Mouse (Mus musculus): ENCODE measurements around the gene Tle3. TPM values are rescaled to one million over a fixed set of nuclear protein-coding genes. Genes with fewer than 3 reads are reported as not detected.

The Tle3 gene
- polyA plus RNA-seq, 1 experiment from 2014 or later, result 31.4 TPM

DNA sequence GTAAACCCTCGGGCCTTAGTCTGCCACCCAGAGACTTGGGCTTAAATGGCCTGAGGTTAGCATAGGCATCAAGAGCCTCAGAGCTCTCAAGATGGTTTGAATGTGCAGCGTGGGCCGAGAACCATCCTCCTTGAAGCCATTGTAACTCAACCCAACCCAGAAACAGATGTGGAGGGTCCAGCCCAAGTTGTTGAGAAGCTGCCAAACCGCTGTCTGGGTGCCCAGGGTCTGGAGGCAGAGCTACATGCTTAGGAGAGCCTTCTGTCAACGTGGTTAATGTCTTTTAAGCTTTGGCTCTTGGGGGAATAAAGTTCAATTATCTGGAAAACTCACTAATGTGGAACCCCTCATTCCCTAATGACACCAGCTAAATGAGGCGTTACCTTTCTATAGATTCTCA is 29.9 kb upstream of the Tle3 start:
- no peak for DNase-seq (ENCODE audit: low spot score)
- ATAC-seq (replicated peaks; ENCODE audit: insufficient number of reproducible peaks, low FRiP score, low TSS enrichment, low read depth), result no peak
- Histone ChIP-seq H3K4me3 (ENCODE audit: low read depth, low read length) (no peak overlapping the region), H3K4me1 (ENCODE audit: control insufficient read depth, insufficient read depth, low read length) (peaks cover 2% of the 10 kb centered on the region; the same call in 1 of the 2 replicates), H3K9ac (replicated peaks; ENCODE audit: low read length) (no peak overlapping the region), H3K36me3 (replicated peaks; ENCODE audit: control insufficient read depth, insufficient read depth, low read depth, low read length) (no peaks in the 10 kb centered on the region), H3K9me3 (replicated peaks; ENCODE audit: control insufficient read depth, low read length) (no peaks in the 10 kb centered on the region), H3K27me3 (ENCODE audit: control insufficient read depth, insufficient read depth, low read length) (no peaks in the 10 kb centered on the region; the same call in 1 of the 2 replicates), H3K27ac (replicated peaks; ENCODE audit: low read depth, low read length) (no peak overlapping the region), H3K4me2 (ENCODE audit: low read depth, low read length) (no peak overlapping the region)
- WGBS, result 56% methylated on average over 6 of the region's 6 CpGs

DNA sequence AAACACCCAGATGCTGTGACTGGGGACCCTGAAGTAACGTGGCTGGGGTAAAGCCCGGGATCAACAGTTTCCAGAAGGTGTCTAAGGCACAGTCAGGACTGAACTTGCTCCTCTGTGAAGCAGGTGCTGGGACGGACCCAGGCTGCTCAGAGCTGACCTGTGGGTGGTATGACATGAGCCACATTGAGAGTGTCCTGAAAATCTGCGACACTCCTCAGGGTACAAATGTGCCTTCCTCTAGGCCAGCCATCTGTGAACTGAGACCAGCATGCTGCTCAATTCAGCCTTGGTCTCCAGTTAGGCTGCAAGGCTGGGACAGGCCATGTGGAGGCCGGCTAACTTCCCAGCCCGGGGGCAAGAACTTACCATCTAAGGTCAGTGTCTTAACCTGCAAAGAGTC is 27.5 kb upstream of the Tle3 start:
- ATAC-seq (replicated peaks; ENCODE audit: insufficient number of reproducible peaks, low FRiP score, low TSS enrichment, low read depth) (no peak), DNase-seq (ENCODE audit: low spot score) (no peak)
- 44% methylated on average over 6 of the region's 6 CpGs for WGBS
- no peaks in the 10 kb centered on the region; the same call in 1 of the 2 replicates for H3K27me3 ChIP-seq (ENCODE audit: control insufficient read depth, insufficient read depth, low read length)
- no peak overlapping the region for H3K4me2 ChIP-seq (ENCODE audit: low read depth, low read length)
- H3K9ac ChIP-seq (replicated peaks; ENCODE audit: low read length), result no peak overlapping the region
- H3K4me1 ChIP-seq (ENCODE audit: control insufficient read depth, insufficient read depth, low read length), result no peaks in the 10 kb centered on the region; the same call in 1 of the 2 replicates
- H3K4me3 ChIP-seq (ENCODE audit: low read depth, low read length), result no peak overlapping the region
- no peaks in the 10 kb centered on the region for H3K36me3 ChIP-seq (replicated peaks; ENCODE audit: control insufficient read depth, insufficient read depth, low read depth, low read length)
- H3K27ac ChIP-seq (replicated peaks; ENCODE audit: low read depth, low read length), result no peak overlapping the region
- H3K9me3 ChIP-seq (replicated peaks; ENCODE audit: control insufficient read depth, low read length), result no peaks in the 10 kb centered on the region

DNA sequence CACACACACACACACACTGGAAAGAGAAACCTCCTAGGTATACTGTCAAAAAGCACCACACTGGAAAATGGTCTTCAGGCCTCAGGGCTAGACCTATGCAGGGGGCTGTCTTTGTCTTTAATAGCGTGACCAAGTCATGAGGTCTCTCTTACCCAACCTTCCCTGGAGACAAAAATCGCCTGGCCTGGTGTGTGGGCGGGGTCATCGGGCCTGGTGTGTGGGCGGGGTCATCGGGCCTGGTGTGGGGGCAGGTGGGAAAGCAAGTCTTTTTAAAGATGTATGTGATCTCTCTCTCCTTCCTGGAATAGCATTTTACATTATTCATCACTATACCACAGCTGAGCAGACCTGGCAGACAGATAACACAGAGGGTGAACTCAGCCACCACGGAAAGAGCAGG is 25.2 kb upstream of the Tle3 start:
- Histone ChIP-seq H3K36me3 (replicated peaks; ENCODE audit: control insufficient read depth, insufficient read depth, low read depth, low read length) (no peaks in the 10 kb centered on the region), H3K27me3 (ENCODE audit: control insufficient read depth, insufficient read depth, low read length) (no peaks in the 10 kb centered on the region), H3K4me3 (ENCODE audit: low read depth, low read length) (no peak overlapping the region), H3K9me3 (replicated peaks; ENCODE audit: control insufficient read depth, low read length) (no peaks in the 10 kb centered on the region), H3K4me2 (ENCODE audit: low read depth, low read length) (no peak overlapping the region), H3K27ac (replicated peaks; ENCODE audit: low read depth, low read length) (no peak overlapping the region), H3K9ac (replicated peaks; ENCODE audit: low read length) (no peak overlapping the region), H3K4me1 (ENCODE audit: control insufficient read depth, insufficient read depth, low read length) (no peaks in the 10 kb centered on the region; the same call in 1 of the 2 replicates)
- DNase-seq (ENCODE audit: low spot score) (no peak), ATAC-seq (replicated peaks; ENCODE audit: insufficient number of reproducible peaks, low FRiP score, low TSS enrichment, low read depth) (no peak)
- WGBS, result 24% methylated on average over 7 of the region's 7 CpGs

DNA sequence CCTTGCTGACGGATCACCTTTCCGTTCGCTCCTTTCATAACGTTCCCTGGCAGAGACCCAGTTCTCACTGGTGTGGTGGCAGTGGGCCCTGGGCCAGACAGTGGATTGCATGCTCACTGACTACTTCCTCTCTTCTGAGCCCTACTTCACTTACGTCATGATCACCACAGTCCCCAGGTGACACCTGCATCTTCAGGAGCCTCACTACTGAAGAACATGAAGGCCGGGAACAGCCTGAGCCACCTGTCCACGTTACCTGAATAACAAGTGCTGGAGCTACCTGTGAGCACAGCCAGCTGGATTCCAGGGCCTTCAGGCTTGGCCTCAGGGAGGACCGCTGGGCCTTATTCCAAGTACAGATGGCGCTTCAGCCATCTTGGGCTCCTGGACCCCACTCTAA is 24.1 kb upstream of the Tle3 start:
- Histone ChIP-seq H3K27me3 (ENCODE audit: control insufficient read depth, insufficient read depth, low read length) (no peaks in the 10 kb centered on the region), H3K4me1 (ENCODE audit: control insufficient read depth, insufficient read depth, low read length) (no peaks in the 10 kb centered on the region; the same call in 1 of the 2 replicates)
- 88% methylated on average over 9 of the region's 9 CpGs for WGBS

DNA sequence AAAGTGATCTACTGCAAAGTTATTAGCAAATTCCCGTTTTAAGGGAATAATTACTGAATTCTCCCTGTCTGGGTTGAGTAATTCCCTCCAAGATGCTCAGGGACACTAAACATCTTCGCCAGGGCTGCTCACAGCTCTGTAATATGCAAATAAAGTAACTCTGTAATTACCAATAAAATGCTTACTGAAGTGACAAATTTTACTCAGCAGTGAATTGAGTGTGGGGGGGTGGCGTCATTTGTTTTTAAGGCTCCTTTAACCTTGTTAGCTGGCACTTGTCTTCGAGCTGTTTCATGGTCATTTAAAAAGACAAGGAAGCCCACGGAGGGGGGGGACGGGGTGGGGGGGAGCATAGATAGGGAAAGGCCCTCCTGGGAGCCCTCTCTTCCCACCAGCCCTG is 23.6 kb upstream of the Tle3 start:
- 59% methylated on average over 6 of the region's 6 CpGs for WGBS
- H3K27me3 ChIP-seq (ENCODE audit: control insufficient read depth, insufficient read depth, low read length), result no peaks in the 10 kb centered on the region
- no peaks in the 10 kb centered on the region for H3K36me3 ChIP-seq (replicated peaks; ENCODE audit: control insufficient read depth, insufficient read depth, low read depth, low read length)
- no peak for DNase-seq (ENCODE audit: low spot score)
- H3K4me3 ChIP-seq (ENCODE audit: low read depth, low read length), result no peak overlapping the region
- no peaks in the 10 kb centered on the region; the same call in 1 of the 2 replicates for H3K4me1 ChIP-seq (ENCODE audit: control insufficient read depth, insufficient read depth, low read length)
- H3K27ac ChIP-seq (replicated peaks; ENCODE audit: low read depth, low read length), result no peak overlapping the region
- no peaks in the 10 kb centered on the region for H3K9me3 ChIP-seq (replicated peaks; ENCODE audit: control insufficient read depth, low read length)
- ATAC-seq (replicated peaks; ENCODE audit: insufficient number of reproducible peaks, low FRiP score, low TSS enrichment, low read depth), result no peak
- H3K4me2 ChIP-seq (ENCODE audit: low read depth, low read length), result no peak overlapping the region
- no peak overlapping the region for H3K9ac ChIP-seq (replicated peaks; ENCODE audit: low read length)

More for the DNA sequence above, 24.1 kb upstream of the Tle3 start:
- no peak for DNase-seq (ENCODE audit: low spot score)
- ATAC-seq (replicated peaks; ENCODE audit: insufficient number of reproducible peaks, low FRiP score, low TSS enrichment, low read depth), result no peak
- Histone ChIP-seq H3K27ac (replicated peaks; ENCODE audit: low read depth, low read length) (no peak overlapping the region), H3K4me3 (ENCODE audit: low read depth, low read length) (no peak overlapping the region), H3K9me3 (replicated peaks; ENCODE audit: control insufficient read depth, low read length) (no peaks in the 10 kb centered on the region), H3K9ac (replicated peaks; ENCODE audit: low read length) (no peak overlapping the region), H3K4me2 (ENCODE audit: low read depth, low read length) (no peak overlapping the region), H3K36me3 (replicated peaks; ENCODE audit: control insufficient read depth, insufficient read depth, low read depth, low read length) (no peaks in the 10 kb centered on the region)

DNA sequence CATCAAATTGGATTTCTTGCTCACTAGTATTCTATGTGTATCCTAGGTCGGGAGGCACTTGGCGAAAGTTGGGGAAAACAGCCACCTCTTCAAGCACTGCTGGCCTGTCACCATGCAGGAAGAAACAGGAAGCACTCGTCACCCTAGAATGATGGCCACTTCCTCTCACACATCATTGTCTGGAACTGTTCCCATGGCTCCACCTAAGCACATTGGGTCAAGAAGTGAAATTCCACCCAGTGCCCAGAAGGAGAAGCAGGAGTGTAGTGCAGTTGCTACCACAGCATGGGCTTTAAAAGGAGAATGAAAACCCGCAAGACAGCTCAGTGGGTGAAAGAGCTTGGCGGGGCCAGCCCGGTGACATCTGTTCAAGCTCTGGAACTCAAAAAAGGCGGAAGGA is 22.5 kb upstream of the Tle3 start:
- ATAC-seq (replicated peaks; ENCODE audit: insufficient number of reproducible peaks, low FRiP score, low TSS enrichment, low read depth), result no peak
- no peaks in the 10 kb centered on the region; the same call in 1 of the 2 replicates for H3K4me1 ChIP-seq (ENCODE audit: control insufficient read depth, insufficient read depth, low read length)
- H3K27ac ChIP-seq (replicated peaks; ENCODE audit: low read depth, low read length), result no peak overlapping the region
- DNase-seq (ENCODE audit: low spot score), result no peak
- no peak overlapping the region for H3K4me3 ChIP-seq (ENCODE audit: low read depth, low read length)
- no peaks in the 10 kb centered on the region for H3K27me3 ChIP-seq (ENCODE audit: control insufficient read depth, insufficient read depth, low read length)
- H3K9me3 ChIP-seq (replicated peaks; ENCODE audit: control insufficient read depth, low read length), result no peaks in the 10 kb centered on the region
- no peaks in the 10 kb centered on the region for H3K36me3 ChIP-seq (replicated peaks; ENCODE audit: control insufficient read depth, insufficient read depth, low read depth, low read length)
- 80% methylated on average over 7 of the region's 7 CpGs for WGBS
- no peak overlapping the region for H3K9ac ChIP-seq (replicated peaks; ENCODE audit: low read length)
- no peak overlapping the region for H3K4me2 ChIP-seq (ENCODE audit: low read depth, low read length)

DNA sequence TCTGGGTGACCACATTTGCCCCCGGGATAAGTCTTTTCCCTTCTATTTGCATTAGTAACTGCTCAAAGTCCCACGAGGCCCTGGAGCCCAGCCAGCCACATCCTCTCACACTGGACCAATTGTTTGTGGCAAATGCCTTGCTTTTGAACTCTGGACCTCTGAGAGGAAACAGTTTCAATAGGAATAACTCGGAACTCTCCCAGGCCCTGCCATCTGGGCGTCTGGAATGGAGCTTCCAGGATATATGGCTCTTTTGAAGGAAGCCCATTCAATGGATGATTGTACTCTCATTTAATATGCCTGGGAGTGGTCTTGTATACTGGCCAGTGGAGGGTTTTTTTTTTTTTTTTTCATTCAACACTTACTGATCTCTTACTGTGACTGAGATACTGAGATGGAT is 21.0 kb upstream of the Tle3 start:
- Histone ChIP-seq H3K4me3 (ENCODE audit: low read depth, low read length) (no peak overlapping the region), H3K27ac (replicated peaks; ENCODE audit: low read depth, low read length) (no peak overlapping the region), H3K9me3 (replicated peaks; ENCODE audit: control insufficient read depth, low read length) (no peaks in the 10 kb centered on the region), H3K4me1 (ENCODE audit: control insufficient read depth, insufficient read depth, low read length) (no peaks in the 10 kb centered on the region; the same call in 1 of the 2 replicates), H3K27me3 (ENCODE audit: control insufficient read depth, insufficient read depth, low read length) (no peaks in the 10 kb centered on the region), H3K36me3 (replicated peaks; ENCODE audit: control insufficient read depth, insufficient read depth, low read depth, low read length) (no peaks in the 10 kb centered on the region), H3K9ac (replicated peaks; ENCODE audit: low read length) (no peak overlapping the region), H3K4me2 (ENCODE audit: low read depth, low read length) (no peak overlapping the region)
- 11% methylated on average over 4 of the region's 4 CpGs for WGBS
- DNase-seq (ENCODE audit: low spot score), result peak; percentile 66
- no peak for ATAC-seq (replicated peaks; ENCODE audit: insufficient number of reproducible peaks, low FRiP score, low TSS enrichment, low read depth)

DNA sequence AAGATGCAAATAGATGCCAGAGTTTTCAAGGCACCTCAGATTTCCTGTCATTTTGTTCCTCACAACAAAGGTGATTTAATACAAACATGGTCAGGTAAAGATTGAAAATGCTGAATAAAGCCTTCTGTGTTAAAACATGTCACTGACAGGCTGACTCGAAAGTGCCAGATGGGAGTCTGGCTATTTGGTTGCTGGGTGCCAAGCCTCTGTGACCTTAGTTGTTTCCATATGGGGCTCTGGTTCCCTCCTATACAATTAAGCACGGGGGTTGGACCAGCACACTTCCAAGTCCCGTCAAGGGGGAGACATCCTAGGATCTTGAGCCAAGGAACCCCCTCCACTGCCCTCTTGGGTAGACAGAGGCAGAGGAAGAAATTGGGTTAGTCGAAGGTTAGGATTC is 13.2 kb upstream of the Tle3 start:
- WGBS, result 21% methylated on average over 4 of the region's 4 CpGs
- H3K27ac ChIP-seq (replicated peaks; ENCODE audit: low read depth, low read length), result no peak overlapping the region
- no peak for ATAC-seq (replicated peaks; ENCODE audit: insufficient number of reproducible peaks, low FRiP score, low TSS enrichment, low read depth)
- no peak overlapping the region for H3K9ac ChIP-seq (replicated peaks; ENCODE audit: low read length)
- peak; percentile 63 for DNase-seq (ENCODE audit: low spot score)
- H3K9me3 ChIP-seq (replicated peaks; ENCODE audit: control insufficient read depth, low read length), result no peaks in the 10 kb centered on the region
- H3K27me3 ChIP-seq (ENCODE audit: control insufficient read depth, insufficient read depth, low read length), result no peaks in the 10 kb centered on the region
- H3K4me1 ChIP-seq (ENCODE audit: control insufficient read depth, insufficient read depth, low read length), result peaks cover 3% of the 10 kb centered on the region
- no peak overlapping the region for H3K4me2 ChIP-seq (ENCODE audit: low read depth, low read length)
- H3K36me3 ChIP-seq (replicated peaks; ENCODE audit: control insufficient read depth, insufficient read depth, low read depth, low read length), result no peaks in the 10 kb centered on the region
- H3K4me3 ChIP-seq (ENCODE audit: low read depth, low read length), result no peak overlapping the region

All from embryonic facial prominence, embryonic 11.5 days (tissue).